In genomic region chr3:37903021-37903420, GRCm38 (mm10) we compare ENCODE assay signal across 22 mouse cellular contexts.
"Had no signal": no experiment of that assay in that cellular context is flagged by ENCODE, and none has a peak within 500 bp of the region (broad histone marks: within the 10 kb centered on the region; RNA-seq: fewer than 3 reads in every experiment).

No protein-coding gene starts in this region.

- DNase-seq: forebrain, postnatal 0 days; gastrocnemius, postnatal 10 days; gastrocnemius, postnatal 36 days; kidney, adult 11 months; kidney, adult 2 months; kidney, adult 9 months; kidney, postnatal 14 days; kidney, postnatal 36 days; layer of hippocampus, adult 9-11 months had no signal

- H3K27me3 ChIP-seq: heart, embryonic 12.5 days; hindbrain, embryonic 15.5 days; kidney, embryonic 15.5 days; limb, embryonic 13.5 days; limb, embryonic 15.5 days had no signal

- H3K27ac ChIP-seq: heart, embryonic 10.5 days; hindbrain, embryonic 13.5 days; hindbrain, embryonic 15.5 days; hindbrain, postnatal 0 days; kidney, embryonic 15.5 days; kidney, postnatal 0 days; left cerebral cortex, adult 2 months; limb, embryonic 13.5 days; limb, embryonic 15.5 days; liver, embryonic 14.5 days had no signal

- H3K4me2 ChIP-seq: heart, embryonic 12.5 days; hindbrain, embryonic 13.5 days; hindbrain, embryonic 15.5 days; kidney, embryonic 15.5 days; limb, embryonic 13.5 days; limb, embryonic 15.5 days; liver, embryonic 11.5 days had no signal

- H3K36me3 ChIP-seq: heart, embryonic 10.5 days; heart, embryonic 12.5 days; hindbrain, embryonic 13.5 days; hindbrain, embryonic 15.5 days; kidney, embryonic 15.5 days; limb, embryonic 13.5 days; limb, embryonic 15.5 days had no signal

- H3K9me3 ChIP-seq: heart, embryonic 10.5 days; heart, embryonic 12.5 days; hindbrain, embryonic 13.5 days; hindbrain, embryonic 15.5 days; kidney, embryonic 15.5 days; limb, embryonic 13.5 days; limb, embryonic 15.5 days had no signal

- H3K4me3 ChIP-seq: heart, embryonic 10.5 days; heart, embryonic 12.5 days; hindbrain, embryonic 13.5 days; hindbrain, embryonic 15.5 days; kidney, embryonic 15.5 days; left cerebral cortex, adult 2 months; limb, embryonic 13.5 days; limb, embryonic 15.5 days had no signal

- ATAC-seq: forebrain, postnatal 0 days; hindbrain, postnatal 0 days; intestine, embryonic 16.5 days had no signal

- H3K9ac ChIP-seq: forebrain, postnatal 0 days; heart, embryonic 12.5 days; hindbrain, embryonic 13.5 days; hindbrain, embryonic 15.5 days; kidney, embryonic 15.5 days; limb, embryonic 13.5 days; limb, embryonic 15.5 days; liver, embryonic 14.5 days had no signal
